Mouse (Mus musculus) embryonic facial prominence, embryonic 15.5 days (tissue): Measurements from ENCODE around the gene Cdkl1. TPM values are rescaled to one million over a fixed set of nuclear protein-coding genes. Genes with fewer than 3 reads are reported as not detected.

ENCODE experiments used
- ATAC-seq: fragments of 200-750 bp; cut with Nextera tagmentation; 2 replicates; pipeline ENCODE4 v1.8.0; 2017; ENCODE audit warnings: low read depth, moderate TSS enrichment; ENCODE audit not compliant: insufficient number of reproducible peaks, low FRiP score, low TSS enrichment
- H3K27ac ChIP-seq: fragments of 300-500 bp; sonication (generic); replicated peaks from 2 replicates; pipeline ENCODE4 v1.5.1; 2015; ENCODE audit warnings: mild to moderate bottlenecking, inconsistent platforms
- H3K27me3 ChIP-seq: fragments of 300-500 bp; sonication (generic); 2 replicates; pipeline ENCODE4 v1.6.1; 2015; ENCODE audit warnings: inconsistent platforms
- H3K36me3 ChIP-seq: fragments of 300-500 bp; sonication (generic); 2 replicates; pipeline ENCODE4 v1.6.1; 2015; ENCODE audit warnings: mild to moderate bottlenecking, inconsistent platforms
- H3K4me1 ChIP-seq: fragments of 300-500 bp; sonication (generic); 2 replicates; pipeline ENCODE4 v1.6.1; 2015; ENCODE audit warnings: inconsistent platforms
- H3K4me2 ChIP-seq: fragments of 300-500 bp; sonication (generic); replicated peaks from 2 replicates; pipeline ENCODE4 v1.6.1; 2015; ENCODE audit warnings: mild to moderate bottlenecking, inconsistent platforms
- H3K4me3 ChIP-seq: fragments of 300-500 bp; sonication (generic); replicated peaks from 2 replicates; pipeline ENCODE4 v1.5.1; 2015; ENCODE audit warnings: mild to moderate bottlenecking, inconsistent platforms
- H3K9ac ChIP-seq: fragments of 300-500 bp; sonication (generic); 2 replicates; pipeline ENCODE4 v1.6.1; 2015; ENCODE audit warnings: inconsistent platforms
- H3K9me3 ChIP-seq: fragments of 300-500 bp; sonication (generic); replicated peaks from 2 replicates; pipeline ENCODE4 v1.6.1; 2016; ENCODE audit warnings: inconsistent platforms
- WGBS: fragments of 180-500 bp; shearing (Covaris S2); methylation state at CpG from one replicate; pipeline ENCODE4 v1.1.7; 2015; 5-methylcytosine and 5-hydroxymethylcytosine counted together
- polyA plus RNA-seq: library from polyadenylated mRNA; unstranded; fragments of >200 nt; fragmentation: Nextera tagmentation; extraction: Ambion mirVana; gene quantifications from 2 replicates; pipeline ENCODE4 v1.2.1, GENCODE M21; 2015

Gene Cdkl1
- polyA plus RNA-seq, 1 experiment from 2014 or later, result 3.2 TPM

DNA sequence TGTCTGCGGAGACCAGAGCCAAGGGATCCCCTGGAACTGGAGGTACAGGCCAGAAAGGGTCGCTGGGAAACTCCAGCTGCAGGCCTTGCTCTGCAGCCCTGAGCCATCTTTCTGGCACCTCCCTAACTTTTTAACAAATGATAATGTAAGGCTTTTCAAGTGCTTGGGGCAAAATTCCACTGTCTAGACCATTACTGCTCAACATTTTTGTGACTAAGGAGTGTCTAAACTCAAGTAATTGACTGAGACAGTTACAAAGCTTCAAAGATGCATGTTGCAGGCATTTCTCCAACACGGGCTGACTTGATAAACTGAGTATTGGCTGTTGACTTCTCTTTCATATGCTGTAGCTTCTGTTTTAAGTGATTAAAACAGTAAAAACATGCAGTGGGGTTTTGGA lies 18.4 kb upstream of the Cdkl1 start:
- Histone ChIP-seq H3K4me2 (no peak overlapping the region), H3K9me3 (no peaks in the 10 kb centered on the region), H3K27me3 (no peaks in the 10 kb centered on the region), H3K36me3 (peaks cover 49% of the 10 kb centered on the region), H3K27ac (no peak overlapping the region), H3K4me1 (0 out of 2 replicates have a peak, but pooled peaks cover 3% of the 10 kb centered on the region), H3K4me3 (no peak overlapping the region), H3K9ac (no peak overlapping the region)
- WGBS, result 48% methylated on average over 3 of the region's 3 CpGs
- no peak for ATAC-seq

DNA sequence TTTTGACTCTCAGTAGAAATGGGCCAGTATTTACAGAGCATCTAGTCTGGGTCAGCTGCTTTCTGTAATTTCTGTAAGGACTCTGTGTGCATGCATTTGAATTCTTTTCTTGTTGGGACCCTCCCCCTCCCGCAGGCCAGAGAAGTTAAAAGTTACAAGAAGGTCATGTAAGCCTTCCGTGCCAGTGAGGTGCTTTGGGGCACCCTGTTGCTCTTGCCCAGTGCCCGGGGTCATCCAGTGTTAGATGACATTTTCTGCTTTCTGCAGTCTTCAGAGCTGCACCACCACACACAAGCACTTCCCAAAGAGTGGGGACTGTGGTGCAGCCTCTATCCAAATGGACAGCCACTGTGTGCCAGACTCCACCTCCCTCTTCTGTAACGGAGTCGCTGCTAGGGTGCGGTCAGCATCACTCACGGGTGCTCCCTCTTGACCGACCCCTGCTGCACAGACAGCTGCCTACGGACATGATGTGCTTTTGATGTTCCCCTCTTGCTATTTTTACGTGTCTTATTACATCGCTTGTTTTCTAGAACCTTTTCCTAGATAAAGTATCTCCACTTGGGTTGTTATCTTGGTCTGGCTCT lies 16.4 kb upstream of the Cdkl1 start:
- no peak overlapping the region for H3K4me2 ChIP-seq
- H3K4me3 ChIP-seq, result no peak overlapping the region
- no peaks in the 10 kb centered on the region for H3K27me3 ChIP-seq
- H3K27ac ChIP-seq, result no peak overlapping the region
- 54% methylated on average over 11 of the region's 11 CpGs for WGBS
- no peaks in the 10 kb centered on the region for H3K9me3 ChIP-seq
- peaks cover 37% of the 10 kb centered on the region for H3K36me3 ChIP-seq
- ATAC-seq, result no peak
- no peak overlapping the region for H3K9ac ChIP-seq
- H3K4me1 ChIP-seq, result 0 out of 2 replicates have a peak, but pooled peaks cover 3% of the 10 kb centered on the region

DNA sequence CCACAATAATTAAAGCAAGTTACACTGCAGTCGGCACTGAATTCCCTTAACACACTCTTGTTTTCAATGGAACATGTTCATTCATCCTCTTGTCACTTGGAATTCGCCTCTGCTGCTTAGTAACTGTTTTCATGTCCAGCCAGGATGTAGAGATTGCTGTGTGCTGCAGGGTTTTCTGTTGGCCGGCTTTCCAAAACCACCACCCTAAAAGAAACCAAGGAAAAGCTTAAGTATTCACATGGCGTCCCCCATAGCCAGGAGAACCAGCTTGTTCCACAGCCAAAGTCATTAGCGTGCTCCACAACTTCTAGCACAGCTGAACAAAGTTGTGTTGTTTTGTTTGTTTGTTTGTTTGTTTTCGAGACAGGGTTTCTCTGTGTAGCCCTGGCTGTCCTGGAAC lies 14.1 kb upstream of the Cdkl1 start:
- H3K27me3 ChIP-seq, result no peaks in the 10 kb centered on the region
- H3K4me1 ChIP-seq, result 0 out of 2 replicates have a peak, but pooled peaks cover 3% of the 10 kb centered on the region
- peaks cover 36% of the 10 kb centered on the region for H3K36me3 ChIP-seq
- WGBS, result 81% methylated on average over 6 of the region's 6 CpGs
- ATAC-seq, result no peak
- H3K9ac ChIP-seq, result no peak overlapping the region
- no peak overlapping the region for H3K4me2 ChIP-seq
- no peak overlapping the region for H3K4me3 ChIP-seq
- H3K27ac ChIP-seq, result no peak overlapping the region
- no peaks in the 10 kb centered on the region for H3K9me3 ChIP-seq

DNA sequence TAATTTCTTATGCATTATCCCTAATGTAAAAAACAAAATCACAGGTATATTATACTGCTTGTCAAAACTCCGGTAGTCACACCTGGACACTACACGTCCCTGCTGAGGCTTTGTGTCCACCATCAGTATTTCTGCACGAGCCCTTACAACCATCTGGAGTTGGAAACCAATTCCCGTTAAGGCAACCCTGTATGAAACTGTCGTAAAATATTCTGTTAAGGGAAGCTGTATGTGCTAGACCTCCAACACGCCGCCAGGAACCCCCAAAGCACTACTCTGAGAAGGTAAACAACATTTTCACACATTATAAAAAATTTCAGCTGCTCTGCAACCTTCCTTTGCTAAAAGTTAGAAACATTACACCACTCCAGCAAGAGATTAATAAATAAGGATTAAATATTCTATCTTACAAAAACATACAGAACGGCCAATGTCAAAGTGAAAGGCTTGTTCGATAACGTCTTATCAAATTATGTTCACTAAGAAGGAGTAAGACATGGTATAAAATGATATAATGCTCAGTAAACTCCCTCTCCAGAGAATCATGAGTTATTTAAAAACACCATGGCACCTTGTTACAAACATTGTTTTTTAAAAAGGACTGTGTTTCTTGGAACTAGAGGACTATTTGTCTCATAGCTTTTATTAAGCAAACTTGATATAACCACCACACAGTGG lies 13.5 kb upstream of the Cdkl1 start:
- Histone ChIP-seq H3K4me1 (0 out of 2 replicates have a peak, but pooled peaks cover 3% of the 10 kb centered on the region), H3K36me3 (peaks cover 36% of the 10 kb centered on the region)
- WGBS, result 92% methylated on average over 10 of the region's 10 CpGs

DNA sequence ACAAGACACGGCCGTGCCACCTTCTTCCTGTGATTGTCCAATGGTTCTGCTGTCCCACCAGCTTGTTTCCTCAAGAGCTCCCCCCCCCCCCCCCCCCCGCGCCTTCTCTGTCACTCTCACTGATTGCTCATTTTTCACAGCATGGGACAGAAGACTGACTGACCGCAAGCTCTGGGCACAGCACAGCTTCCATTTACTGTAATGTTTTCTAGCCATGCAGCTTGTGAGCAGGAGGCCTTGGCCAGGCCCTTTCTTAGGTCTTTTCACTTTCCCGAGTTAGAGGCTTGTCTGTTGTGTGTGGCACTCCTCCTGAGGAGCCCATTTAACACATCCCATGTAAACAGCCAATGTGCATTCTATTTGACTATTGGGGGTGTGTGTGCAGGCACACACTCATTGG lies 12.1 kb upstream of the Cdkl1 start:
- Histone ChIP-seq H3K4me2 (no peak overlapping the region), H3K27ac (no peak overlapping the region), H3K4me1 (0 out of 2 replicates have a peak, but pooled peaks cover 3% of the 10 kb centered on the region), H3K4me3 (no peak overlapping the region), H3K36me3 (peaks cover 30% of the 10 kb centered on the region), H3K9ac (no peak overlapping the region), H3K9me3 (no peaks in the 10 kb centered on the region), H3K27me3 (no peaks in the 10 kb centered on the region)
- 93% methylated on average over 4 of the region's 6 CpGs for WGBS
- ATAC-seq, result no peak

More for the DNA sequence above, 13.5 kb upstream of the Cdkl1 start:
- Histone ChIP-seq H3K9me3 (no peaks in the 10 kb centered on the region), H3K4me2 (no peak overlapping the region), H3K9ac (no peak overlapping the region), H3K4me3 (no peak overlapping the region), H3K27ac (no peak overlapping the region), H3K27me3 (no peaks in the 10 kb centered on the region)
- ATAC-seq, result no peak

DNA sequence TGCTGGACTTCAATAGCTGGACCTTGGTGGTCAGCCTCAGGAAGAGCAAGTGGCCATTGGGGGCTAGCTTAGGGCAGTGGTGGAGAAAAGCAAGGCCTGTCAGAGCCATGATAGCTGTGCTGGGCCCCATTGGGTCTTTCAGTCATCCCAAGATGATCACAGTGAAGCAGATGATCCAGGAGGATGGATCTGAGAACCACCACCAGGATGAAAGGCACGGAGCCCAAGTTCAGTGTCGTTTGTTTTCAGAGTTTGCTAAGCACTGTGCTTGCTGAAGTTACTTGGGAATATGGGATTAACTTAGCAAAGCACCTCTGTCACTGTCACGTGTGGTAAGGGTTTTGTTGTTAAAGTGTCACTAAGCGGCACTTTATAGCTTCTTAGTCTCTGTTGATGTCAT lies 9.5 kb upstream of the Cdkl1 start:
- H3K36me3 ChIP-seq, result peaks cover 17% of the 10 kb centered on the region
- no peak overlapping the region for H3K4me2 ChIP-seq
- H3K27me3 ChIP-seq, result no peaks in the 10 kb centered on the region
- 84% methylated on average over 4 of the region's 4 CpGs for WGBS
- H3K27ac ChIP-seq, result no peak overlapping the region
- H3K9me3 ChIP-seq, result no peaks in the 10 kb centered on the region
- no peak overlapping the region for H3K9ac ChIP-seq
- no peaks in the 10 kb centered on the region for H3K4me1 ChIP-seq
- H3K4me3 ChIP-seq, result no peak overlapping the region
- ATAC-seq, result no peak

DNA sequence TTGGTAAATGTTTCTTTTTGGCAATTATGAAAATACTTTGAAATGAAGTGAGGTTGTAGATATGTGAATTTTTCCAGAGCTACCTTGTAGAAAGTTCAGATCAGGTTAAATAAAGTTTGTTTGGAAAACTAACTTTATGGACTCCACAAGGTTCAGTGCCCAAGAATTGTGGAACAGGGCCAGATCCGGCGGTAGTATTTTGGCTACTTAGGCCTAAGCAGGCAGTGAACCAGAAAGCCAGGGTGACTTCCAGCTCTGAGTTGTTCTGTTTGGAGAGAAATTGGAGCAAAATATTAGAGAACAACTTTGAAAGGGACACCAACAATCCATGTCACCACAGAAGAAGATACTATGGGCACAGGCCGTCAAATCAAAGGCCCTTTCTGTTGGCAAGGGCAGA lies 5.2 kb upstream of the Cdkl1 start:
- no peak overlapping the region for H3K4me3 ChIP-seq
- no peak overlapping the region for H3K27ac ChIP-seq
- no peaks in the 10 kb centered on the region for H3K36me3 ChIP-seq
- H3K9ac ChIP-seq, result no peak overlapping the region
- no peaks in the 10 kb centered on the region for H3K27me3 ChIP-seq
- no peak for ATAC-seq
- no peak overlapping the region for H3K4me2 ChIP-seq
- H3K4me1 ChIP-seq, result peaks cover under 1% of the 10 kb centered on the region; the same call in 1 of the 2 replicates
- no peaks in the 10 kb centered on the region for H3K9me3 ChIP-seq
- 85% methylated on average over 3 of the region's 3 CpGs for WGBS

DNA sequence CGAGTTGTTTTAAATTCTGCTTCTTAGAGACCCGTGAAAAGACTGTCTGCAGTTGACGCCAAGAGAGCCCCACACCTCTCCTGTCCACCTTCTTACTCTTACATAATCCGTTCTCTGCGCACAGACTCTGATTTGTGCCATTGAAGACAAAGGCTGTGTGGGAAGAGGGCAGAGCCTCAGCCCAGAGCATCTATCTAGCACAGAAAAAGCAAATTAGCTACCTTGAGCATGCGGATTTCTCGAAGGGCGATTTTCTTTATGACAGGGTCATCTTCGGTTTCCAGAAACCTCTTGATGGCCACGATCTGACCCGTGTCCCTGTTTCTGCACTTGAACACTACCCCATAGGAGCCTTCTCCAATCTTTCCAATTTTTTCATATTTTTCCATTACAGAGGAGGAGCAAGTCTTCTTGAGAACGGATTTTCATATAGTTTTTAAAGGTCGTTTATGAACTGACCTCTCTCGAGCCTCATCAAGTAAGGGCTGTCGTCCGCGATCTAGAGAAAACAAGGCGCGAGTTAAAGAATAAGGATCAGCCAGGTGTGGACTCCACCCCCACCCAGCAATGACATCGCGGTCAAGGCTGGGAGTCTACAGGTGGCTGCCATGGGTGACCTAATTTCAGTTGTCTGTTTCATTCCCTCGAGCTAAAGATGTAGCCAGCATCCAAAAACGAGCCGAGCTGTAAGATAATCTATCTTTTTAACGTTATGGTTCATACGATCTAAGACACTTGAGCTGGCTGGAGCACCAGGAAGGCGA lies 1.1 kb downstream of the Cdkl1 start:
- no peak for ATAC-seq
- no peaks in the 10 kb centered on the region for H3K36me3 ChIP-seq

DNA sequence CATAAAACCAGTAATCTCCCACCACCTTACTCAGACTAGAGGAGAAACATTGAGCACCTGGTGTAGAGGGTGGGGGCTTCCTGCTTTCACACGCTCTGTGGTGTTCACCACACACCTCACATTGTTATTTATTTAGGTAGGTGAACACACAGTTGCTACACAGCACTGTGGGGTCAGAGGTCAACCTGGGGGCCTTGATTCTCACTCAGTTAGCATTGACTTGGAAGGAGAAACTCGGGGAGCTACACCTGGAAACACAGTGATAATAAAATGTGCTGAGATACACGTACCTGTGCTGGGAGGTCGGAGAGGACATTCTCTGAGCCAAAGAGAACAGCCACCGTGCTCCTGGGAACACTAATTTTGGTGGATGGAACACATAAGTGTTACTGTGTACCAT lies 2.7 kb downstream of the Cdkl1 start:
- Histone ChIP-seq H3K9ac (no peak overlapping the region), H3K36me3 (no peaks in the 10 kb centered on the region), H3K27me3 (peaks cover 8% of the 10 kb centered on the region), H3K27ac (no peak overlapping the region), H3K4me1 (peaks cover 11% of the 10 kb centered on the region), H3K9me3 (no peaks in the 10 kb centered on the region), H3K4me2 (no peak overlapping the region), H3K4me3 (no peak overlapping the region)
- WGBS, result 86% methylated on average over 5 of the region's 5 CpGs
- no peak for ATAC-seq

More for the DNA sequence above, 1.1 kb downstream of the Cdkl1 start:
- 33% methylated on average over 27 of the region's 27 CpGs for WGBS
- Histone ChIP-seq H3K27me3 (peaks cover 8% of the 10 kb centered on the region), H3K4me1 (peaks cover 11% of the 10 kb centered on the region), H3K27ac (no peak overlapping the region), H3K9me3 (no peaks in the 10 kb centered on the region), H3K4me3 (peak overlapping the region; percentile 49), H3K4me2 (peak overlapping the region; percentile 94), H3K9ac (peak overlapping the region; percentile 43)

DNA sequence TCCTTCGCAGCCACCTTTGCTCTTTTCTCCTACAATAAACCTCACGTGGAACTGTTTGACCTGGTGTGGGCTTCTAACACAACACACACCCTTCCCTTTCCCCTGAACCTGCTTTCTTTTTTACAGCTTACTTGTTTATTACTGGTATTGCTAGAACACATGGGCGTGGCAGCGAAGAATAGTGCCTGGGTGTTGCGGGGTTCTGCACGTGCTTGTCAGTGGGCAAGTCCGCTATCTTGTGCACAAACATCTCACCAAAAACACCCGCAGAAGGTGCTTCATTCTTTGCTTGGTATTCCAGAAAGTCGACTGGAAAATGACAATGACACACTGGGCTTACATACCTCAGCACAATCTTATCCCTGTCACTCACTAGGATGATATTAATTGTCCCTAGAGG lies 5.6 kb downstream of the Cdkl1 start:
- H3K4me2 ChIP-seq, result no peak overlapping the region
- H3K27me3 ChIP-seq, result peaks cover 8% of the 10 kb centered on the region
- H3K4me3 ChIP-seq, result no peak overlapping the region
- no peak overlapping the region for H3K27ac ChIP-seq
- ATAC-seq, result no peak
- no peaks in the 10 kb centered on the region for H3K9me3 ChIP-seq
- peaks cover 1% of the 10 kb centered on the region; the same call in 1 of the 2 replicates for H3K4me1 ChIP-seq
- no peaks in the 10 kb centered on the region for H3K36me3 ChIP-seq
- WGBS, result 81% methylated on average over 9 of the region's 9 CpGs
- H3K9ac ChIP-seq, result no peak overlapping the region

DNA sequence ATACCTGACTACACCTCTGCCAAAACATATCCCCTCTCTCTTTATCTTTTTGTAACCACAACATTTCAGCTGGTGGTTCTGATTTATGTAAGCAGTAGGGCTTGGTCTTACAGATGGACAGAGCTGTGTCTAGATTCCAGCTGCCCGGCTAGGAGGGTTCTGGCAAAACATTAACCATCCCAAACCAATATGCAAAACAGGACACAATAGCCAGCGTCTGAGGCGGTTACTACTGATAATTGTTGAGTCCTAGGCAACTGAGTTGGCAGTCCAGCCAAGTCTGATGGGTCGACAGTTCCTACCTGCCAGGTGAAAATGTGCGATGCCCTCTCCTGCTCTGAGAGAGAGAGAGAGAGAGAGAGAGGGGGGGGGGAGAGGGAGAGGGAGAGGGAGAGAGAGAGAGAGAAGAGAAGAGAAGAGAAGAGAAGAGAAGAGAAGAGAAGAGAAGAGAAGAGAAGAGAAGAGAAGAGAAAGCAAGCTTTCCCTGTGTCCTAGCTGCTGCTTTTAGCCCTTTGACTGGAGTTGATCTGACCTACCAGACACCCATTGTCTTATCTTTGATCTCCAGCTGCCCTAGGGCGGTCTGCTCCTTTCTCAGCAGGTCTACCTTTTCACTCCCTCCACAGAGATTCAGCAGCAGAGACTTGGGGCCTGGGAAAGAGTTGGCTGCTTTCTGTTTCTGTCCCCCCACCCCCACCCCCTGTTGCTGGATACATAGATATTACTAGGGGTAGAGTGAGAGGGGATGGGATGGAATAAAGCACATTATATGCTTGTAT lies 7.6 kb downstream of the Cdkl1 start:
- Histone ChIP-seq H3K36me3 (no peaks in the 10 kb centered on the region), H3K4me1 (no peaks in the 10 kb centered on the region), H3K4me3 (no peak overlapping the region), H3K9me3 (no peaks in the 10 kb centered on the region), H3K27ac (no peak overlapping the region), H3K4me2 (no peak overlapping the region), H3K9ac (no peak overlapping the region), H3K27me3 (no peaks in the 10 kb centered on the region)
- ATAC-seq, result no peak
- WGBS, result 61% methylated on average over 6 of the region's 6 CpGs
